Mouse (Mus musculus) forebrain, embryonic 12.5 days (tissue): ENCODE data around the gene Ubn1. TPM values are rescaled to one million over a fixed set of nuclear protein-coding genes. Genes with fewer than 3 reads are reported as not detected.

ENCODE experiments used
- ATAC-seq: fragments of 200-750 bp; cut with Nextera tagmentation; 2 replicates; pipeline ENCODE4 v1.8.0; 2017; ENCODE audit warnings: moderate TSS enrichment; ENCODE audit not compliant: low FRiP score
- H3K27ac ChIP-seq: fragments of 300-500 bp; sonication (generic); 2 replicates; pipeline ENCODE4 v1.5.1; 2016; ENCODE audit warnings: mild to moderate bottlenecking
- H3K27me3 ChIP-seq: fragments of 300-500 bp; sonication (generic); 2 replicates; pipeline ENCODE4 v1.6.1; 2016; ENCODE audit warnings: mild to moderate bottlenecking
- H3K36me3 ChIP-seq: fragments of 300-500 bp; sonication (generic); replicated peaks from 2 replicates; pipeline ENCODE4 v1.6.1; 2016; ENCODE audit warnings: mild to moderate bottlenecking
- H3K4me1 ChIP-seq: fragments of 300-500 bp; sonication (generic); 2 replicates; pipeline ENCODE4 v1.6.1; 2016
- H3K4me2 ChIP-seq: fragments of 300-500 bp; sonication (generic); 2 replicates; pipeline ENCODE4 v1.6.1; 2016; ENCODE audit warnings: mild to moderate bottlenecking, moderate library complexity
- H3K4me3 ChIP-seq: fragments of 300-500 bp; sonication (generic); replicated peaks from 2 replicates; pipeline ENCODE4 v1.5.1; 2016; ENCODE audit warnings: mild to moderate bottlenecking
- H3K9ac ChIP-seq: fragments of 300-500 bp; sonication (generic); 2 replicates; pipeline ENCODE4 v1.6.1; 2016; ENCODE audit warnings: mild to moderate bottlenecking
- H3K9me3 ChIP-seq: fragments of 300-500 bp; sonication (generic); 2 replicates; pipeline ENCODE4 v1.6.1; 2016
- WGBS: fragments of 180-500 bp; shearing (Covaris S2); methylation state at CpG from one replicate; pipeline ENCODE4 v1.1.7; 2016; 5-methylcytosine and 5-hydroxymethylcytosine counted together
- polyA plus RNA-seq: library from polyadenylated mRNA; unstranded; fragments of >200 nt; fragmentation: Nextera tagmentation; extraction: Ambion mirVana; gene quantifications from 2 replicates; pipeline ENCODE4 v1.2.1, GENCODE M21; 2016

The Ubn1 gene
- polyA plus RNA-seq, 1 experiment from 2014 or later: 24.8 TPM

DNA sequence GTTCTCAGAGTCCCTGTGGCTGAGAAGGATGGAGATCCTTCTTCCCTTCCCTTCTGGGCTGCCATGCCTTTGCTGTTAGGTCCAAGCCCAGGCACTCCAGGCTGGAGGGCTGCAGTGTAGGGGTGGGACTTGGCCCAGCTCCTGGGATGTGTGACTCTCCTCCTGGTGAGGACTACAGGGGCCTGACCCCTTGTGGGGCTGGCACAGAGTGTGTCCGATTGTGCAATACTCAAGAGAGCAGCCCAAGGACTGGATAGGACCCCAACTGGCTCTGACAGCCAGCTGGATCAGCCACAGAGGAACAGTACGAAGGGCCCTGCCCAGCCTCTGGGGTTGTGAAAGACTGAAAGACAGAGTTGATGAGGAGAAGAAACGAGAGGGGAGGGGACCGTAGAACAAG lies 80.9 kb downstream of the Ubn1 start:
- no peaks in the 10 kb centered on the region for H3K9me3 ChIP-seq
- peaks cover 89% of the 10 kb centered on the region for H3K27me3 ChIP-seq
- no peak for ATAC-seq
- no peak overlapping the region for H3K4me3 ChIP-seq
- no peak overlapping the region for H3K4me2 ChIP-seq
- no peak overlapping the region; the same call in 1 of the 2 replicates for H3K9ac ChIP-seq
- H3K36me3 ChIP-seq: no peaks in the 10 kb centered on the region
- peaks cover 8% of the 10 kb centered on the region for H3K4me1 ChIP-seq
- H3K27ac ChIP-seq: no peak overlapping the region
- WGBS: 11% methylated on average over 4 of the region's 4 CpGs

DNA sequence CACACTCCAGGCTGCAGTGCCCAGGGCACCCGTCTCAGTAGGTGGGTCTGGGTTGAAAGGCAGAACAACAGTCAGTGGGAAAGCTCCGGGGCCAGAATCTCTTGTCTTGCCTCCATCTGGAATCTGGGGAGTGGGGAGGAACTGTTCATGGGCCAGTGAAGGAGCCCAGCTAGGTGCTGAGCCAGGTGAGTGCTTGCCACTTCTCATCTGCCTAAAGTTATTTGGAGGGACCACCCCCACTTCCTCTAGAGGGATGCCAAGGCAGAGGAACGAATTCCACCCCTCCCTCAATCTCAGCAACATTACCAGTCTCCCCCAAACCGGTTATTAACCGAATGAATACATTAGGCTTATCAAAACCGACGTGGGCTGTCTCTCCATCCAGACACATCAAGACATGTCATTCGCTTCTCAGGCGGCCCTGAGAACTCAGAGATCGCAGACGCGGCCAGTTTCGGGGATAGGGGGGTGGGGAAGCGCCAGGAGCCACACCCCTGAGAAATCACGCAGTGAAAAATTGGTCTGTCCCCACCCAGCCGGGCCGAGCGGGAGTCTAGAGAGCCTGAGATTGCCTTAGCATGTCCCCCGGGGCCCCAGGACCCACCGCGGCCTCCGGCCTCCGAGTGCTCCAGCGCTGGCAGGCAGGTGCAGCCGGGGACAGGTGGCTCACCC lies 81.5 kb downstream of the Ubn1 start:
- H3K4me2 ChIP-seq: no peak overlapping the region
- H3K4me1 ChIP-seq: peaks cover 8% of the 10 kb centered on the region
- H3K36me3 ChIP-seq: no peaks in the 10 kb centered on the region
- H3K9ac ChIP-seq: no peak overlapping the region
- no peak overlapping the region for H3K27ac ChIP-seq
- ATAC-seq: no peak
- H3K27me3 ChIP-seq: peaks cover 86% of the 10 kb centered on the region
- peak overlapping the region; percentile 33 for H3K4me3 ChIP-seq
- no peaks in the 10 kb centered on the region for H3K9me3 ChIP-seq
- WGBS: 2% methylated on average over 25 of the region's 25 CpGs

DNA sequence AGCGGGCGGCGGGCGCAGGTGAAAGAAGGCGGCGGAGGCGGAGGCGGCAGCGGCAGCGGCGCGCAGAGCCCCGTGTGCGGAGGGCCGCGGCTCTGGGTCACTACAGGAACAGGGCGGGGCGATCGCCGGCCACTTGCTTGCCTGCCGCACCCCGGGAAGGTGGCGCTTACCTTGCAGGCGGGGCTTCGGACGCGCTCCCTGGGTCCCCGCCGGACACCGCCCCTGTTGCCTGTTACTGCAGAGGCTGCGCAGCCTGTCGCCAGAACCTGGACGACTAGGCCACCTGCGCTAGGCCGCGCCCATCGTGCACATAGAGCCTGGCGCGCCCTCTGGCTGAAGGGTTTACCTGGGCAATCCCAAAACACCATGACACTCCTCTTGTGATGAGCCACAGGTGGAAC lies 82.5 kb downstream of the Ubn1 start, which contains the start of gene Ppl:
Gene Ppl, minus strand, starts transcription at position 21 of the 401 bp plus-strand sequence.
- ATAC-seq: no peak
- no peak within 1 kb of the TSS for H3K27ac ChIP-seq
- peak within 1 kb of the TSS; percentile 33 for H3K4me3 ChIP-seq
- no peak within 1 kb of the TSS for H3K9ac ChIP-seq
- 2% methylated on average over 27 of the region's 39 CpGs for WGBS
- peak within 1 kb of the TSS; percentile 49 for H3K4me2 ChIP-seq
- peaks cover 8% of the 10 kb centered on the region for H3K4me1 ChIP-seq
- H3K27me3 ChIP-seq: peaks cover 79% of the 10 kb centered on the region
- H3K9me3 ChIP-seq: no peaks in the 10 kb centered on the region
- H3K36me3 ChIP-seq: no peaks in the 10 kb centered on the region

DNA sequence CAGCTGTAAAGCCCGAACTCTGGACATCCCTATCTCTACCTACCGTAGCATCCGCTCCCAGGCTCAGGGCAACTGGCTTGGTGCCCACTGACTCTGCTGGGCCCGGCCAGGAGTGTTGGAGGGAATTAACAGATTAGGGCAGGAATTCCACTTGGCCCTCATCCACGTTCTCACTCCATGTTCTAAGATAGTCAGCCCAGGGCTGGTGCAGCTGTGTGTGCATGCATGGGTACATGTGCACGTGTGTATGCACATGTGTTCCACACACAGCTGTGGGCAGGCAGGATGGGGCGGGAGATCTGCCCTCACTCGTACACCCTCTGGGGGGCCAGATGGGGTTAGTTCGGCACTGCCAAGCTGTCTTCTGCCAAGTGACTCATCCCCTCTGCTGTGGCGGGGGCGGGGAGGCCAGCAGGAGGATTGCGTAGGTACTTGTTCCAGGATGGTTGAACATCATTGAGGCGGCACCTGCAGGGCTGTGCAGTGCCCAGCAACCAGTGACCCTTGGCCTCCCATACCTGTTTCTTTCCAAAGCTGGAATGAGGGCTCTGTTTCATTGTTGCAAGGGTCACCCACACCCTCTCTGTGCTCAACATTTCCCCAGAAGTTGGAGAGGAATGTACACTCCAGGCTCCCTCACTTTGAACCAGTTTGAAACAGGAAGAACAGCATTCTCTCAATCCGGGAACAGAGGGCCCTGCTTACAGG lies 84.9 kb downstream of the Ubn1 start:
- WGBS: 82% methylated on average over 14 of the region's 14 CpGs

DNA sequence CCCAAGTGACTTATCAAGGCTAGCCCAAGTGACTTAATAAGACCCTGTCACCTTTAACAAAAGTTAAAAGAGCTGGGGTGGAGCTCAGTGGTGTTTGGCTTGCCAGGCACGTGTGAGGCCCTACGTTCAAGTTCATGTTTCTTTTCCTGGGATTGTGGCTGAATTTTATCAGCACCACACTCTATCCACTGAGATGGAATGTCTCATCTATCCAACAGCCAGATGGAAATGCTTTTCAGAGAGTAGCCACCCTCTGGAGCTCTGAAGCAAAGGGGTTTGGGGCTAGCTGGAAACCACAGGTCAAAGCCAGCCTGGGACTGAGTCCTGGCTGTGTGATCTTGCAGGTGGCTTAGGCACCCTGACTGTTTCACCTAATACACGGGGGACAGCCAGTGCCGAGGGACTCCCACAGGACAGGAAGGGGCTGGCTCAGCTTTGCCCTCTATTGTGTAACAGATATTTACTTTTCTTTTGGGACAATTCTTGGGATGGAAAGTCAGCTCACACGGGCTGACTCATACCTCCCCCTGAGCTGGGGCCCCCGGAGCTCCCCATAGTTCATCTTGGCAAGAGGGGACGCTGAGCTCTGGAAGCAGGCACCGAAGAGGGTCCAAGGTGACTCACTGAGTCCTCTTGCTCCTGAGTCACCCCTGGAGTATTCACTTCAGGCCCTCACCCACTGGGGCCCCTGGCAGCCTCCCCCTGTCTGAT lies 85.8 kb downstream of the Ubn1 start:
- H3K4me2 ChIP-seq: no peak overlapping the region
- WGBS: 82% methylated on average over 8 of the region's 8 CpGs
- no peak overlapping the region for H3K27ac ChIP-seq
- H3K27me3 ChIP-seq: peaks cover 46% of the 10 kb centered on the region
- H3K36me3 ChIP-seq: no peaks in the 10 kb centered on the region
- H3K9ac ChIP-seq: no peak overlapping the region
- peaks cover 8% of the 10 kb centered on the region for H3K4me1 ChIP-seq
- H3K4me3 ChIP-seq: no peak overlapping the region
- no peaks in the 10 kb centered on the region for H3K9me3 ChIP-seq
- no peak for ATAC-seq

More for the DNA sequence above, 84.9 kb downstream of the Ubn1 start:
- Histone ChIP-seq H3K4me1 (peaks cover 8% of the 10 kb centered on the region), H3K36me3 (no peaks in the 10 kb centered on the region), H3K9ac (no peak overlapping the region), H3K27me3 (peaks cover 55% of the 10 kb centered on the region), H3K4me3 (no peak overlapping the region), H3K9me3 (no peaks in the 10 kb centered on the region), H3K27ac (no peak overlapping the region), H3K4me2 (no peak overlapping the region)
- ATAC-seq: no peak

Other genes starting within 250 kb of the Ubn1 start
- gene 4930562C15Rik, start 214.6 kb upstream of the Ubn1 start, polyA plus RNA-seq: 0.44 and 0.54 TPM in 2 replicates
- gene Ubald1, start 169.7 kb upstream of the Ubn1 start, polyA plus RNA-seq: 23.8 and 27.2 TPM in 2 replicates
- 80.2 and 85.1 TPM in 2 replicates for gene Mgrn1, start 163.8 kb upstream of the Ubn1 start, polyA plus RNA-seq
- 124 and 125 TPM in 2 replicates for gene Nudt16l1, start 111.3 kb upstream of the Ubn1 start, polyA plus RNA-seq
- 53.3 and 58.4 TPM in 2 replicates for gene Anks3, start 85.9 kb upstream of the Ubn1 start, polyA plus RNA-seq
- gene Sept12, start 52.2 kb upstream of the Ubn1 start, polyA plus RNA-seq: not detected in 2 replicates
- gene Smim22, start 42.8 kb upstream of the Ubn1 start, polyA plus RNA-seq: 1.8 and 2.4 TPM in 2 replicates
- 80.2 and 83.5 TPM in 2 replicates for gene Rogdi, start 36.5 kb upstream of the Ubn1 start, polyA plus RNA-seq
- gene Glyr1, start 194 bp upstream of the Ubn1 start, polyA plus RNA-seq: 216 and 238 TPM in 2 replicates
- gene Ppl, start 82.4 kb downstream of the Ubn1 start, polyA plus RNA-seq: 0.47 and 1.1 TPM in 2 replicates
- 0.28 and 0.33 TPM in 2 replicates for gene Sec14l5, start 97.1 kb downstream of the Ubn1 start, polyA plus RNA-seq
- 9.3 and 12.8 TPM in 2 replicates for gene Nagpa, start 154.0 kb downstream of the Ubn1 start, polyA plus RNA-seq
- 4.7 and 5.9 TPM in 2 replicates for gene AU021092, start 172.2 kb downstream of the Ubn1 start, polyA plus RNA-seq
- 24.4 and 27.1 TPM in 2 replicates for gene Alg1, start 183.6 kb downstream of the Ubn1 start, polyA plus RNA-seq
- gene Eef2kmt, start 205.9 kb downstream of the Ubn1 start, polyA plus RNA-seq: 10.2 and 11.2 TPM in 2 replicates